Comparison of ENCODE assay signal across 9 mouse cellular contexts in genomic region chr3:88521803-88522331, GRCm38 (mm10). TPM values are rescaled to one million over a fixed set of nuclear protein-coding genes. Genes with fewer than 3 reads are reported as not detected.
A peak's percentile ranks its signal among the peaks of the same experiment; 100 is the strongest.
DNase-seq lines count a peak whose midpoint lies in the region; ATAC-seq lines count a peak whose summit lies in the region.
"Had no signal": no experiment of that assay in that cellular context is flagged by ENCODE, and none has a peak within 500 bp of the region (broad histone marks: within the 10 kb centered on the region; RNA-seq: fewer than 3 reads in every experiment).

No protein-coding gene starts in this region.

- ATAC-seq in forebrain, embryonic 15.5 days (replicated peaks): no peak
- ATAC-seq in embryonic facial prominence, embryonic 12.5 days (ENCODE audit: insufficient number of reproducible peaks, insufficient read depth, low FRiP score, low TSS enrichment): 0 out of 2 replicates have a peak, but pooled peaks have one; percentile 26
- ATAC-seq in megakaryocyte-erythroid progenitor cell, adult 5-6 weeks (replicated peaks; ENCODE audit: low FRiP score, low TSS enrichment, poor library complexity, severe bottlenecking): peak; percentile 65

- H3K36me3 ChIP-seq in forebrain, embryonic 10.5 days (replicated peaks): peaks cover 33% of the 10 kb centered on the region
- H3K36me3 ChIP-seq in forebrain, embryonic 15.5 days: peaks cover 15% of the 10 kb centered on the region
- H3K36me3 ChIP-seq in embryonic facial prominence, embryonic 12.5 days: peaks cover 24% of the 10 kb centered on the region

- H3K4me2 ChIP-seq in forebrain, embryonic 15.5 days (replicated peaks): no peak overlapping the region
- no peak overlapping the region for H3K4me2 ChIP-seq in embryonic facial prominence, embryonic 12.5 days (replicated peaks)

- H3K9me3 ChIP-seq in forebrain, embryonic 10.5 days: no peaks in the 10 kb centered on the region
- no peaks in the 10 kb centered on the region for H3K9me3 ChIP-seq in forebrain, embryonic 15.5 days
- H3K9me3 ChIP-seq in embryonic facial prominence, embryonic 12.5 days: no peaks in the 10 kb centered on the region

- no peak overlapping the region for H3K4me3 ChIP-seq in forebrain, embryonic 10.5 days
- no peak overlapping the region for H3K4me3 ChIP-seq in forebrain, embryonic 15.5 days
- H3K4me3 ChIP-seq in embryonic facial prominence, embryonic 12.5 days: no peak overlapping the region

- H3K27ac ChIP-seq in forebrain, embryonic 10.5 days: no peak overlapping the region
- no peak overlapping the region for H3K27ac ChIP-seq in forebrain, embryonic 15.5 days (replicated peaks)
- no peak overlapping the region for H3K27ac ChIP-seq in embryonic facial prominence, embryonic 12.5 days
- H3K27ac ChIP-seq: macrophage had no signal

- peaks cover 22% of the 10 kb centered on the region for H3K4me1 ChIP-seq in forebrain, embryonic 10.5 days
- peaks cover 23% of the 10 kb centered on the region for H3K4me1 ChIP-seq in forebrain, embryonic 15.5 days
- peaks cover 7% of the 10 kb centered on the region; the same call in 1 of the 2 replicates for H3K4me1 ChIP-seq in embryonic facial prominence, embryonic 12.5 days

- intact Hi-C loops in heart, postnatal 36 days (cut with DNase I): loop anchor here (1.0 kb wide), 3 partner anchors 12 to 39 kb away; no protein-coding TSS in a partner anchor
- intact Hi-C loops in left cerebral cortex, postnatal 36 days (cut with DNase I): loop anchor here (2.0 kb wide), 1 partner anchor 39 kb away; no protein-coding TSS in a partner anchor

- no peak overlapping the region for H3K9ac ChIP-seq in forebrain, embryonic 15.5 days (replicated peaks)
- H3K9ac ChIP-seq in embryonic facial prominence, embryonic 12.5 days: no peak overlapping the region

- 42% methylated on average over 9 of the region's 9 CpGs for WGBS in forebrain, embryonic 10.5 days
- 31% methylated on average over 9 of the region's 9 CpGs for WGBS in forebrain, embryonic 15.5 days
- 31% methylated on average over 9 of the region's 9 CpGs for WGBS in embryonic facial prominence, embryonic 12.5 days

- H3K27me3 ChIP-seq in forebrain, embryonic 10.5 days (ENCODE audit: poor library complexity, severe bottlenecking): no peaks in the 10 kb centered on the region
- no peaks in the 10 kb centered on the region for H3K27me3 ChIP-seq in forebrain, embryonic 15.5 days
- no peaks in the 10 kb centered on the region for H3K27me3 ChIP-seq in embryonic facial prominence, embryonic 12.5 days

- DNase-seq in forebrain, embryonic 10.5 days (ENCODE audit: extremely low spot score, low spot score): peak; percentile 74
- peak; percentile 86 for DNase-seq in ZHBTc4 (ENCODE audit: low read depth, low spot score)
- peak; percentile 76 to 85 for DNase-seq in heart, postnatal 36 days
- DNase-seq in left cerebral cortex, postnatal 36 days (ENCODE audit: low spot score in 2 of 2): peak; percentile 56 to 58
- peak; percentile 68 to 82 for DNase-seq in spleen, postnatal 10 days (ENCODE audit: low spot score in 2 of 2)

RNA-seq across cellular contexts. Expression of gene Mex3a, which starts 10.3 kb away (rescaled TPM):
- polyA plus RNA-seq in forebrain, embryonic 10.5 days (2016; fragmentation: Nextera tagmentation; extraction: Ambion mirVana): 27.4 and 28.6 TPM in 2 replicates
- polyA plus RNA-seq in forebrain, embryonic 15.5 days (2015; fragmentation: Nextera tagmentation; extraction: Ambion mirVana): 50.6 and 55.6 TPM in 2 replicates
- polyA plus RNA-seq in embryonic facial prominence, embryonic 12.5 days (2016; fragmentation: Nextera tagmentation; extraction: Ambion mirVana): 36.3 and 37.7 TPM in 2 replicates
- under 1 TPM; 0.22 to 0.58 TPM for total RNA-seq in heart, postnatal 36 days (2021)
- 1 to 10 TPM; 2.6 to 2.9 TPM for total RNA-seq in left cerebral cortex, postnatal 36 days (2021)
- 5.4 and 5.6 TPM in 2 replicates for total RNA-seq in megakaryocyte-erythroid progenitor cell, adult 5-6 weeks (2014; fragmentation: Nextera tagmentation)
- 3.3 and 7.8 TPM in 2 replicates for total RNA-seq in megakaryocyte-erythroid progenitor cell, adult 5-6 weeks (2017)

RNA-seq across cellular contexts. Expression of gene Lmna, which starts 12.1 kb away (rescaled TPM):
- polyA plus RNA-seq in forebrain, embryonic 10.5 days (2016; fragmentation: Nextera tagmentation; extraction: Ambion mirVana): 11.6 and 11.8 TPM in 2 replicates
- 23.4 and 27.5 TPM in 2 replicates for polyA plus RNA-seq in forebrain, embryonic 15.5 days (2015; fragmentation: Nextera tagmentation; extraction: Ambion mirVana)
- polyA plus RNA-seq in embryonic facial prominence, embryonic 12.5 days (2016; fragmentation: Nextera tagmentation; extraction: Ambion mirVana): 109 and 113 TPM in 2 replicates
- 100 to 1,000 TPM; 121 to 130 TPM for total RNA-seq in heart, postnatal 36 days (2021)
- total RNA-seq in left cerebral cortex, postnatal 36 days (2021): 10 to 100 TPM; 47.1 to 57.3 TPM
- 43.0 and 61.7 TPM in 2 replicates for total RNA-seq in megakaryocyte-erythroid progenitor cell, adult 5-6 weeks (2014; fragmentation: Nextera tagmentation)
- total RNA-seq in megakaryocyte-erythroid progenitor cell, adult 5-6 weeks (2017): 49.4 and 66.7 TPM in 2 replicates

RNA-seq across cellular contexts. Expression of gene Rab25, which starts 26.2 kb away (rescaled TPM):
- 2.8 and 4.0 TPM in 2 replicates for polyA plus RNA-seq in forebrain, embryonic 10.5 days (2016; fragmentation: Nextera tagmentation; extraction: Ambion mirVana)
- 0.15 and 0.28 TPM in 2 replicates for polyA plus RNA-seq in forebrain, embryonic 15.5 days (2015; fragmentation: Nextera tagmentation; extraction: Ambion mirVana)
- polyA plus RNA-seq in embryonic facial prominence, embryonic 12.5 days (2016; fragmentation: Nextera tagmentation; extraction: Ambion mirVana): 4.0 and 5.5 TPM in 2 replicates
- total RNA-seq in heart, postnatal 36 days (2021): not detected
- not detected for total RNA-seq in left cerebral cortex, postnatal 36 days (2021)
- not detected in 2 replicates for total RNA-seq in megakaryocyte-erythroid progenitor cell, adult 5-6 weeks (2014; fragmentation: Nextera tagmentation)
- total RNA-seq in megakaryocyte-erythroid progenitor cell, adult 5-6 weeks (2017): 0.14 TPM in 1 of 2 replicates, not detected in the other
- polyA plus RNA-seq: macrophage had no signal

RNA-seq across cellular contexts. Expression of gene Lamtor2, which starts 31.0 kb away (rescaled TPM):
- polyA plus RNA-seq in forebrain, embryonic 10.5 days (2016; fragmentation: Nextera tagmentation; extraction: Ambion mirVana): 172 and 174 TPM in 2 replicates
- 169 and 187 TPM in 2 replicates for polyA plus RNA-seq in forebrain, embryonic 15.5 days (2015; fragmentation: Nextera tagmentation; extraction: Ambion mirVana)
- 144 and 146 TPM in 2 replicates for polyA plus RNA-seq in embryonic facial prominence, embryonic 12.5 days (2016; fragmentation: Nextera tagmentation; extraction: Ambion mirVana)
- 10 to 100 TPM; 94.6 to 99.1 TPM for total RNA-seq in heart, postnatal 36 days (2021)
- total RNA-seq in left cerebral cortex, postnatal 36 days (2021): 100 to 1,000 TPM; 103 to 106 TPM
- total RNA-seq in megakaryocyte-erythroid progenitor cell, adult 5-6 weeks (2014; fragmentation: Nextera tagmentation): 36.4 and 68.6 TPM in 2 replicates
- 57.0 and 87.8 TPM in 2 replicates for total RNA-seq in megakaryocyte-erythroid progenitor cell, adult 5-6 weeks (2017)

RNA-seq across cellular contexts. Expression of gene Ubqln4, which starts 31.7 kb away (rescaled TPM):
- polyA plus RNA-seq in forebrain, embryonic 10.5 days (2016; fragmentation: Nextera tagmentation; extraction: Ambion mirVana): 73.4 and 77.4 TPM in 2 replicates
- 45.8 and 47.6 TPM in 2 replicates for polyA plus RNA-seq in forebrain, embryonic 15.5 days (2015; fragmentation: Nextera tagmentation; extraction: Ambion mirVana)
- polyA plus RNA-seq in embryonic facial prominence, embryonic 12.5 days (2016; fragmentation: Nextera tagmentation; extraction: Ambion mirVana): 57.5 and 63.7 TPM in 2 replicates
- total RNA-seq in heart, postnatal 36 days (2021): 10 to 100 TPM; 65.0 to 75.6 TPM
- 100 to 1,000 TPM; 129 to 137 TPM for total RNA-seq in left cerebral cortex, postnatal 36 days (2021)
- total RNA-seq in megakaryocyte-erythroid progenitor cell, adult 5-6 weeks (2014; fragmentation: Nextera tagmentation): 72.3 and 94.1 TPM in 2 replicates
- 52.5 and 56.0 TPM in 2 replicates for total RNA-seq in megakaryocyte-erythroid progenitor cell, adult 5-6 weeks (2017)
